Mouse (Mus musculus): ENCODE measurements around the gene Dcdc2b. TPM values are rescaled to one million over a fixed set of nuclear protein-coding genes. Genes with fewer than 3 reads are reported as not detected.

Dcdc2b gene
- polyA plus RNA-seq, 1 experiment = 0.36 TPM

GRCm38 (mm10) chr4:129622803-129623535 is 8.9 kb upstream of the Dcdc2b start:
- Histone ChIP-seq H3K36me3 (ENCODE audit: control insufficient read depth, insufficient read depth) (peaks cover 6% of the 10 kb centered on the region), H3K4me2 (ENCODE audit: low read depth) (peak overlapping the region; percentile 99), H3K27me3 (ENCODE audit: control insufficient read depth, insufficient read depth, insufficient read length) (no peaks in the 10 kb centered on the region), H3K4me3 (peak overlapping the region; percentile 50), H3K79me2 (ENCODE audit: control insufficient read depth, insufficient read depth) (peaks cover 5% of the 10 kb centered on the region), H3ac (ENCODE audit: control insufficient read depth, insufficient read length) (no peak overlapping the region)
- TF ChIP-seq MYOD1 (IDR thresholded peaks at IDR 0.05; ENCODE audit: control insufficient read depth in 1 of 3, insufficient read length in 2 of 3, low read depth in 2 of 3) = no peak
- TF ChIP-seq POLR2AphosphoS2 (IDR thresholded peaks at IDR 0.05; ENCODE audit: insufficient read length, low read depth) = no peak
- TF ChIP-seq CEBPB (IDR thresholded peaks at IDR 0.05; ENCODE audit: insufficient read depth, poor library complexity, severe bottlenecking) = no peak
- TF ChIP-seq POLR2A (IDR thresholded peaks at IDR 0.05; ENCODE audit: insufficient read length, low read depth) = no peak
- TF ChIP-seq SRF (IDR thresholded peaks at IDR 0.05; ENCODE audit: control insufficient read depth, insufficient read length, low read depth) = no peak
- no peak for TF ChIP-seq E2F4 (IDR thresholded peaks at IDR 0.05; ENCODE audit: insufficient read depth)
- no peak for TF ChIP-seq MAX (IDR thresholded peaks at IDR 0.05; ENCODE audit: low read depth)
- no peak for TF ChIP-seq USF1 (IDR thresholded peaks at IDR 0.05; ENCODE audit: low read depth)
- TF ChIP-seq MYOG (IDR thresholded peaks at IDR 0.05; ENCODE audit: control insufficient read depth in 1 of 3, insufficient read depth in 1 of 3, insufficient read length in 2 of 3, low read depth in 2 of 3) = no peak
- no peak for TF ChIP-seq TCF12 (IDR thresholded peaks at IDR 0.05; ENCODE audit: insufficient read depth, poor library complexity, severe bottlenecking)

GRCm38 (mm10) chr4:129622120-129622802 is 8.2 kb upstream of the Dcdc2b start:
- TF ChIP-seq E2F4 (IDR thresholded peaks at IDR 0.05; ENCODE audit: insufficient read depth) (no peak), TCF3 (IDR thresholded peaks at IDR 0.05; ENCODE audit: insufficient read length, low read depth) (no peak), POLR2A (IDR thresholded peaks at IDR 0.05; ENCODE audit: insufficient read length, low read depth) (no peak), SRF (IDR thresholded peaks at IDR 0.05; ENCODE audit: control insufficient read depth, insufficient read length, low read depth) (no peak), REST (IDR thresholded peaks at IDR 0.05; ENCODE audit: insufficient read depth, insufficient read length) (no peak), TCF12 (IDR thresholded peaks at IDR 0.05; ENCODE audit: insufficient read depth, poor library complexity, severe bottlenecking) (no peak), MAX (IDR thresholded peaks at IDR 0.05; ENCODE audit: low read depth) (no peak), USF1 (IDR thresholded peaks at IDR 0.05; ENCODE audit: low read depth) (no peak)
- peaks cover 5% of the 10 kb centered on the region for H3K79me2 ChIP-seq (ENCODE audit: control insufficient read depth, insufficient read depth)
- H3K4me2 ChIP-seq (ENCODE audit: low read depth) = peak overlapping the region; percentile 99
- H3ac ChIP-seq (ENCODE audit: control insufficient read depth, insufficient read length) = no peak overlapping the region
- H3K36me3 ChIP-seq (ENCODE audit: control insufficient read depth, insufficient read depth) = peaks cover 6% of the 10 kb centered on the region
- no peaks in the 10 kb centered on the region for H3K27me3 ChIP-seq (ENCODE audit: control insufficient read depth, insufficient read depth, insufficient read length)
- peak overlapping the region; percentile 50 for H3K4me3 ChIP-seq

GRCm38 (mm10) chr4:129621283-129621841 is 7.3 kb upstream of the Dcdc2b start:
- Histone ChIP-seq H3K4me3 (no peak overlapping the region), H3ac (ENCODE audit: control insufficient read depth, insufficient read length) (no peak overlapping the region), H3K79me2 (ENCODE audit: control insufficient read depth, insufficient read depth) (peaks cover 5% of the 10 kb centered on the region), H3K36me3 (ENCODE audit: control insufficient read depth, insufficient read depth) (no peaks in the 10 kb centered on the region), H3K4me2 (ENCODE audit: low read depth) (no peak overlapping the region), H3K27me3 (ENCODE audit: control insufficient read depth, insufficient read depth, insufficient read length) (no peaks in the 10 kb centered on the region)
- TF ChIP-seq POLR2AphosphoS2 (IDR thresholded peaks at IDR 0.05; ENCODE audit: insufficient read length, low read depth) (no peak), TCF12 (IDR thresholded peaks at IDR 0.05; ENCODE audit: insufficient read depth, poor library complexity, severe bottlenecking) (no peak), MAX (IDR thresholded peaks at IDR 0.05; ENCODE audit: low read depth) (no peak), SRF (IDR thresholded peaks at IDR 0.05; ENCODE audit: control insufficient read depth, insufficient read length, low read depth) (no peak)

GRCm38 (mm10) chr4:129620419-129621282 is 6.6 kb upstream of the Dcdc2b start:
- Histone ChIP-seq H3K4me2 (ENCODE audit: low read depth) (no peak overlapping the region), H3K4me3 (no peak overlapping the region), H3K79me2 (ENCODE audit: control insufficient read depth, insufficient read depth) (peaks cover 5% of the 10 kb centered on the region)

More at GRCm38 (mm10) chr4:129620419-129621282, 6.6 kb upstream of the Dcdc2b start:
- TF ChIP-seq SRF (IDR thresholded peaks at IDR 0.05; ENCODE audit: control insufficient read depth, insufficient read length, low read depth) = no peak
- no peak for TF ChIP-seq CEBPB (IDR thresholded peaks at IDR 0.05; ENCODE audit: insufficient read depth, poor library complexity, severe bottlenecking)
- no peak for TF ChIP-seq MYOG (IDR thresholded peaks at IDR 0.05; ENCODE audit: control insufficient read depth in 1 of 3, insufficient read depth in 1 of 3, insufficient read length in 2 of 3, low read depth in 2 of 3)
- H3K27me3 ChIP-seq (ENCODE audit: control insufficient read depth, insufficient read depth, insufficient read length) = no peaks in the 10 kb centered on the region
- no peaks in the 10 kb centered on the region for H3K36me3 ChIP-seq (ENCODE audit: control insufficient read depth, insufficient read depth)
- H3ac ChIP-seq (ENCODE audit: control insufficient read depth, insufficient read length) = no peak overlapping the region

Data from myocyte (in vitro differentiated cells).